Mouse (Mus musculus) liver, adult 10 weeks (tissue): ENCODE measurements around the gene Cyp2a12. TPM values are rescaled to one million over a fixed set of nuclear protein-coding genes. Genes with fewer than 3 reads are reported as not detected.

Experiments
- polyA plus RNA-seq: library from polyadenylated mRNA; stranded (reverse); fragments of 350-450 nt; fragmentation: Illumina TruSeq; extraction: RNeasy Lipid Tissue Mini Kit (QIAGEN cat#74804); gene quantifications from one replicate; pipeline ENCODE4 v1.2.3, GENCODE M21; 2014; ENCODE audit warnings: low read depth, low replicate concordance

The Cyp2a12 gene
- 1,013 TPM for polyA plus RNA-seq

GRCm38 (mm10) chr7:27028789-27029188 is at the start of gene Cyp2a12:
TSS of gene Cyp2a12 (plus strand) at chr7:27029081.

Other genes starting within 250 kb of the Cyp2a12 start
- gene Cyp2g1, start 220.2 kb upstream of the Cyp2a12 start, polyA plus RNA-seq = 24.0 TPM
- 639 TPM for gene Cyp2a5, start 193.8 kb upstream of the Cyp2a12 start, polyA plus RNA-seq
- 92.9 TPM for gene Cyp2a22, start 89.7 kb upstream of the Cyp2a12 start, polyA plus RNA-seq
- gene Cyp2f2, start 90.8 kb downstream of the Cyp2a12 start, polyA plus RNA-seq = 346 TPM
- gene Cyp2t4, start 124.6 kb downstream of the Cyp2a12 start, polyA plus RNA-seq = not detected
- 5.2 TPM for gene Egln2, start 137.7 kb downstream of the Cyp2a12 start, polyA plus RNA-seq
- 2.2 TPM for gene Rab4b, start 149.8 kb downstream of the Cyp2a12 start, polyA plus RNA-seq
- not detected for gene Gm21983, start 152.0 kb downstream of the Cyp2a12 start, polyA plus RNA-seq
- not detected for gene Mia, start 152.1 kb downstream of the Cyp2a12 start, polyA plus RNA-seq
- gene BC024978, start 166.7 kb downstream of the Cyp2a12 start, polyA plus RNA-seq = 6.4 TPM
- 5.7 TPM for gene Snrpa, start 167.2 kb downstream of the Cyp2a12 start, polyA plus RNA-seq
- gene Itpkc, start 199.6 kb downstream of the Cyp2a12 start, polyA plus RNA-seq = 0.87 TPM
- 2.7 TPM for gene Coq8b, start 203.9 kb downstream of the Cyp2a12 start, polyA plus RNA-seq
- gene Numbl, start 229.4 kb downstream of the Cyp2a12 start, polyA plus RNA-seq = not detected